Mouse (Mus musculus) kidney, postnatal 36 days (tissue): Measurements from ENCODE around the gene Casz1.

Source experiments
- DNase-seq, 2 experiments: peaks; one replicate each; pipeline ENCODE4 v3.0.0; 2021 to 2022; ENCODE audit warnings: mixed read lengths in 2 of 2

Casz1 gene

DNA sequence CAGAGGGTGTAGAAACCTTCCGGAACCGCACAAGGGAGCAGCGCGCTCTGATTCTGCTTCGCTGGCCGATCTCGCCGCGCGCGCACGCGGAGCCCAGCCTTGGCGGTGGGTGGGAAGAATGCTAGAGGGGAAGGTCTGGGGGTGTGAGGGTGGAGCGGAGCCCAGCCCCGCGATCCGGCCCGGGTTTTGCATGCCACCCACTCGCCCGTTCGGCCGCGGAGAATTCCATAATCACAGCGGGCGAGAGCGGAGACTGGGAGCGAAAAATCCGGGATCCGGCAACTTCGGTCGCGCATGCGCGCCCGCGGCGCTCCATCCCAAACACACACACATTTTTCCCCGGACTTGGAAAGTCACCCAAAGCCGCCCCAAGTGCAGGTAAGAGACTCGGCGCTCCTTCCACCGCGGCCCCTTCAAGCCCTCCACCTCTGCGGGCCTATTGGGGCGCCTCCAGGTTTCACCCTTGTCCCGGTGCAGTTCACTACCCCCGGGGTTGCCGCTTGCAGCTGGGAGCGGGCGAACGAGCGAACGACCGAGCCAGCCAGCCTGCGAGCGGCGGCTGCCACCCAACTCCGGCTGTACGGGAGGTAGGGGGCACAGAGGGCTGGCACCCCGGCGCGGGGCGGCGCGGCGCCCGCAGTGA lies at the start of gene Casz1:
Casz1 (plus strand) TSS at position 293 of the 643 bp plus-strand sequence.
- peak; percentile 90 to 94 for DNase-seq

DNA sequence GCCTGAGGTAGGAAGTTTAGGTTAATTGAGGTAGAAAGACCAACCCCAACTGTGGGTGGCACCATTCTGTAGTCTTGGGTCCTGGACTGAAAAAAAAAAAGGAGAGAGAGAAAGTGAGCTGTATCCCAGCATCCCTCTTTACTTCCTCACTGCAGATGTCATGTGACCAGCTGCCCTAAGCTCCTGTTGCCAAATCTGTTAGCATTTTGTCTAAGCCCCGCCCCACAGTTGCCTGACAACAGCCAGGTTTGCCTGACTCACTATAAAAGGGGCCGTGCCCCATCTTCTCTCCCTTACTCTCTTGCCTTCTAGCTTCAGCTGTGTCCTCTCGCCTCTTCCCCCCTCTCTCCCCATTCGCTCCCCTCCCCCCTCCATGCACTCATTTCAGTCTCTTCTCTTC lies 45.4 kb upstream of the Casz1 start:
- peak; percentile 15 to 44 for DNase-seq

DNA sequence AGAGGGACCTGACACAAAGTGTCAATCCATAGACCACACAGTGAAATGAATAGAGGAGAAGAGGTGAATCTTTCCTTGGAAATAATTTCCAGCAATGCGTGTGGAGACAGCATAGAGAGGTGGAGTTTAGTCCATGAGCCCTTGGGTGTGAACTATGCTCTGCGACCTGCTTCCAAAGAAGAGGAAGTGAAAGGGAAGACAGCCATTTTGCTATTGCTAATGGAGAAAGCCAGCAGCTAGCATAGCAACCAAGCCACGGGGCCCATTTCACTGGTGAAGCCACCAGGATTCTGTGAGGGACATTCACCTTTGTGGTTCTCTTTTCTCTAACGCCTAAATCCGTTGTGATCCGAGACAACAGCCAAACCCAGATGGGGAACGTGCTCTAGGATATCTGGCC lies 44.1 kb upstream of the Casz1 start:
- DNase-seq = no peak

DNA sequence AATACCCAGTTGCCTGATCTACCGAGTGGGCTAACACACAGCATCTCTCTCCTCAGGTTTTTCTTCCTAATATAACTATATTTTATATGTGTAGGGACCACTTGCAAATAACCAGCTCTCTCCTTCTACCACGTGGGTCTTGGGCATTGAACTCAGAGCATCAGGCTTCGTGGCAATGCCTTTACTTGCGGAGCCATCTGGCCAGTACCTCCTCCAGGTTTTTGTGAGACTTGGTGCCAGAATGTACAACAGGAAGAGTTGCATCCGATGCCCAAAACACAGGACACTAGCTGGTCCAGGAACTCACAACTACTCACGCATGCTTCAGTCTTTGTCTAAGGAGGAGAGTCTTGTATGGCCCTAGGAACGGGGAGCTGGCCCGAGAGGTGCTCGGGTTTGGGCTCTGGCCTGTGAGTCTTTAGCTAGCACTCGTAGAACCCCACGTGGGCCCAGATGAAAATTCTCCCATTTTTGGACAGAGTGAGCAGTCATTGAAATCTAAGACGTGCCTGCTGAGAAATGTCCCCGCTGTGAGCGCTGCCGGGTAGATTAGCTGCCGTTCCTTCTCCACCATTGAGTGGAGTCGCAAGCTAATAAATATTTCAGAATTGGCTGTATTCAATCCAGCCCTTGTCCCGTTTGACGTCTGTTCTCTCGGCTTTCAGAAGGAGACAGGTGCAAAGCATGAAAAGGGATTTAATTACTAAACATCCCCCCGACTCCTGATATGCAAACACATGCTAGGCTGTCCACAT lies 38.0 kb upstream of the Casz1 start:
- DNase-seq = no peak

DNA sequence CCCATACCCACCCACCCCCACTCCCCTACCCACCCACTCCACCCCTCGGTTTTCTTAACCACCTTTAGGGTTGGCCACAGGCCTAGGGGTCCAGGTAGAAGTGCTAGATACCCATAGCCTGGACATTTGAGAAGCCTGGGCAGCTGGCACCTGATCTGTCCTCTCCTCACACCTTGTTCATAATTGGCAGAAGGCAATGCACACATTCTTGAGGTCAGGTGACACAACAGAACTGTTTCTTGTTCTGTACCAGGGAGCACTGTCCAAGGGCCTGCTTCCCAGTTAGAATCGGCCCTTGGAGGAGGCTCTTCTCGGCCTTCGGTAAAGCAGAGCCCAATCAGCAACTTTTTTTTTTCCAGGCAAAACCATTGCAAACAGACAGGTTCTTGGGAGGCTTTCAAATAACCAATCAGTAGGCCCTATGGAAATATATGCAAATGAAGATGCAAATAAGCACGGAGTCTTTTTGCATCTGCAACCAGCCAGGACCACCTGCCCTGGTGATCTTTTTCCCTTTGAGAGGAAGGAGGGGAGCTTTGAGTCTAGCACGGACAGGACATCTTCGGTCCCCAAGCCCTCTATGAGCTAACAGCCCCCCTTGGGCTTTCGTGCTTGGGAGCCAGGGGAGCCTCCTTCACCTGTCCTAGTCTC lies 36.4 kb upstream of the Casz1 start:
- DNase-seq = no peak

DNA sequence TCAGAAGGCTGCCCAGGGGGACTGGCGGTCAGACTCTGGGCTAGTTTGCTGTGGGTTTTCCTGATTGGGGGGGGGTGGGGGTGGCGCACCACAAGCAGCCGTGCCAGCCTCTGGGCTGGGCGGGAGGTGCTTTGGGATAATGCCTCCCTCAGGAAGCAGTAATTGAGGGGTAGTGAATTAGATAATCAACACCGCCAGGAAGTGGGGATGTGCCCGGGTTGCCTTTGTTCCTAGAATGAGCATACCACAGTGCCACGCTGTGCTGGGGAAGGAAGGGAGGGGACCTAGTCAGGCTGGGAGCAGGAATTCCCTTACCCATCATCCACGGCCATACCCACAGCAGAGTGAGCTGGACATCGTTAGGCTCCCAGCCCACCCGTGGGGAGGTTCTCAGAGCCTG lies 35.6 kb upstream of the Casz1 start:
- no peak for DNase-seq

DNA sequence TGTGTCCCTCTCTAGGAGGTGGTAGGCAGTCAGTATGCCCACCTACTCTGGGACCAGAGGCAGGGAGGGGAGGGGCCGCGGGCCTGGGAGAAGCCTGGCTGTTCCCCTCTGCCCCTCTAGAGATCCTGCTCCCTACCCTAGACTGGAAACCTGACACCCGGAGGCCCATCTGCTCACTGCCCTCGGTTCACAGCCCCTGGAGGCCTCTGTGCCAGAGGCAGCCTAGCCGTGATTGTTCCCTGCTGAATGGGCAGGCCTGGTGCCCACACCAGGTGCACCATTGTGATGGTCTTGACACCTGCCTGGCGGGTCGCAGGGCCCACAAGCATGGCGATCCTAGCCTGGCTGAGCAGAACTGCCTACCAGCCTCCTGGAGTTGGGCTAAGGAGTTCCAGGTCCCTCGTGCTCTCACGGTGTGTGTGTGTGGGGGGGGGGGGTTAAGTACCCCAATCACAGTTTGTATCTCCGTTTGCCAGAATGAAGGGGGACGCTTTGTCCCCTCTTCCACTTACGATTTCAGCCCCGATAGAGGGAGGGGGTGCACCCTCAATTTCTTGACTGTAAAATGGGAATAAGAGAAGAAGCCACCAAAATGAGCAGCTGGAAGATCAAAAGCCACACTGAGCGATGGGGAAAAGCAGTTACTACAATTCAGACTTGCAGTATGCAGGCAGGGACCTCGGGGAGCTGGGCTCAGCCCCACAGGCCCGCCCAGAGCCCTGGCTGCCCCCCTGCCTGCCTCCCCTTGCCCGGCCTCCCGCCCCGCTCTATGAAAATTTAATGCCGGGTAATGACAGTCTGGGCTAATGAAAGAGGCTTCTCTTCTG lies 33.4 kb upstream of the Casz1 start:
- DNase-seq = no peak

DNA sequence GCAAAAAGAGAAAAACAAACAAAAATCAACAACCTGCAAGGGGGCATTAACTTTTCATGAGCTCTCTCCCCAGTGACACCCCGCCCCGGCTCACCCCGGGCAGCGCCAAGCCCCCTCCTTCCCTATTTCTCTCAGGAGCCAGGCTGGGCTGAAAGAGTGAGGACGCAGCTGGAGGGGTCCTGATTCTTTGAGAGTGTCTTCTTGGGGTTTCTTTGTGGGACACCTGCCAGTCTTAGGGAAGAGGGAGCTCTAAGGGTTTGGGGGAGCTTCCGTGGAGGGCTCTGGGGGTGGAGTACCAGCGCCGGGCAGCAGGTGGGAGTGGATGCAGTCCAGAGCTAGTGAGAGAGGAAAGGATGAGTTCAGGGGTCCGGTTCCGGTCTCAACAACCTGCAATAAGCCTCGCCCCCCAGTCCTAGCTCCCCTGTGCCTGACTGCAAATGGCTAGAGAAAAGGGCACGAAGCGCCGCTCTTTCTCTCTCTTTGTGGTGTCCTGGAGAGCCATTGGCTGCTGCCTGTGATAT lies 32.8 kb upstream of the Casz1 start:
- no peak for DNase-seq

DNA sequence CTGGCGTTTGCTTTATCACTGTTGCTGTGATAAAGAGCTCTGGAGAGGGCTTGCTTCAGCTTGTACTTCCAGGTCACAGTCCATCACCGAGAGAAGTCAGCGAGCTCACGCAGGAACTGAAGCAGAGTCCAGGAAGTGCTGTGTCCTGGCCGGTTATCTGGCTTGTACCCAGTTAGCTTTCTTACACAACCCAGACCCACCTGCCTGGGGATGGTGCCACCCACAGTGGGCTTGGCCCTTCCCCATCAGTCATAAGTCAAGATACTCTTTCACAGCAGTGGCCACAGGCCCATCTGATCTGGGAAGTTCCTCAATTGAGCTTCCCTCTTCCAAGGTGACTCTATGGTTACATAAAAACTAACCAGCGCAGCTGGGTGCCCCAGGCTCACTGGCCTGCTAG lies 31.6 kb upstream of the Casz1 start:
- DNase-seq = no peak

DNA sequence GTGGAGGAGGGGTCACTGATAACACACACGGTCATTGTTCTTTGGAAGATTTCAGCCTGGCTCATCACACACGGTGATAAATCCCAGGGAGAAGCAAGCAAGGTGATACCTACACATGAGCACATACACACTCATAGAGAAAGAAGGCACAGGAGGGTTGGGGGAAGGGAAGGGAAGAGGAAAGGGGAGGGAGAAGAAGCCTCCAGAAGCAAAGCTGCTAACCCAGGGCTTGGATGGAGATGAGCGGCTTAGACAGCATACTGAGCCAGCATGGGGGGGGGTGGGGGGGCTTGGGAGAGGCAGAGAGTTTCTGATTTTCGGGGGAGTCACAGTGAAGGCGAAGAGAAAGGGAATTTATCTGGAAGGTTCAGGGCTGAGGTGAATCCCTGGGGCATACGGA lies 30.2 kb upstream of the Casz1 start:
- DNase-seq = no peak

DNA sequence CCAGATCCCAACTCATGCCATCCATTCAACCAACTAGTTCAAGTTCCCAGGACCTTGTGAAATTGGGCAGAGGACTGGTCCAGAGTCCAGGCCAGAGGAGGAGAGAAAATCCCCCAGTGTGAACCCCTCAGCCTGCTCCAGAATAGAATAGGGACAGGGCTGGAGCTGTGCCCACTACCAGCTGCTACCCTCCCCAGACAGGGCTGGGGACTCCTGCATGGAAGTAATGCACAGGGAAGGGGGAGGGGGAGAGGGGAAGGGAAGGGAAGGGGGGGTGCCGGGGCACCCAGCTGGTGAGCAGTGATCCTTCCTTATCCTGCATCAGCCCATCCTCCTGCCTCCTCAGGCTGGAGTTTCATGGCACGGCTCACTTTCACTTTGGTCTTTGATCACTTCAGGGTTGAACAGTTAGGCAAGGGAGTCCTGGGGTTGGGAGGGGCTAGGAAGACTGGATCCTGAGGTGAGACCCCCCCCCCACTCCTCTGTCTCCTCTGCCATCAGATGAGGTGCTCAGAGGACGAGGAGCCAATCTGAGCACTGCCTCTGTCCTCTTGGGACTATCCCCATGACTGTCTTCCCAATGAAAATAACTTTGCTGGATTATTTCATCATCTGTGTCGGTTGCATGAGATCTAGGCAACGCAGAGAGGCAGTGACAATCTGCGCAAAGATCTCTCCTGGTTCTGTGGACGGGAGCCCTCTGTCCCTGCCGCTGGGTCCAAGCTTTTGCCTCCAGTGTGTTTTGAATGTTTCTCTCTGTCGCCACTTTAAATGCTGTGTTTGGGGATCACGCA lies 28.6 kb upstream of the Casz1 start:
- DNase-seq = no peak

DNA sequence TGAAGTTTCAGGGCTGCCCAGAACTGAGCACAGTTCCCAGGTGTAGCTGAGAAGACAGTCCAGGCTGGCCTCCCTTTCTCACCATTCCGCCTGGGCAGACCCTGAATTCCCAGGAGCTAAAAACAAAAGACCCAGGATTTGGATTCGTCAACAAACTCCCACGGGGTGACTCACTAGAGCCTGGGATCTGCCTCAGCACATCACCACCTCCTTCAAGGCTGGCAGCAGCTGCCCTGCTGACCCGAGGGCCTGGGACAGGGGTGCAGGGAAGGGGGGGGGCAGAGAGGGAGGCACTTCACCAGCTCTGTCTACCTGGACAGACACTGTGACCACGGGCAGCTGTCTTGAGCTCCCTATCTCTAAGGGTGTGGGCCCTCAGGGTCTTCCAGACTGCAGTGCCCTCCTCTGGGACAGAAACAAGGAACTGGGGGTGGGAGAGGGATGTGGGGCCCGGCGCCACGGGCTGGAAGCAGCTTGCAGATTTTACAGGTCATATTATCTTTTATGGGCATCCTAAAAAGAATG lies 24.1 kb upstream of the Casz1 start:
- no peak for DNase-seq

DNA sequence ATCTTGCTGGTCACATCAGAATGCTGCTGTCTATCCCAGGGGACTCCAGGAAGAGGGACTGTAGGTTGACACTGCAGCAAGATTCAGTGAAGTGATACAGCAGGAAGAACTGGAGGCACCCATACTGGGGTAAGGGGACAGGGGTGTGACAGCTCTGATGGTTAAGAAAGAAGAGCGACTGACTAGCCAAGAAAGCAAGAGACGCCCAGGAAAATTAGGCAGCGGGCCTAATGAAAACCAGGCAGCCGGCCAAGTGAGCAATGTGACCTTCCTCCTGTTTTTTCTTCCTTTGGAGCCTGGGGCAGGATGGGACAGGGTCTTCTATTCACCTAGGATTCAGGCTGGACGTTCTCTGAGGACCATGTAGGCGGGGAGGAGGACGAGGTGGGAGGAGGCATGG lies 22.7 kb upstream of the Casz1 start:
- peak; percentile 49 to 78 for DNase-seq

DNA sequence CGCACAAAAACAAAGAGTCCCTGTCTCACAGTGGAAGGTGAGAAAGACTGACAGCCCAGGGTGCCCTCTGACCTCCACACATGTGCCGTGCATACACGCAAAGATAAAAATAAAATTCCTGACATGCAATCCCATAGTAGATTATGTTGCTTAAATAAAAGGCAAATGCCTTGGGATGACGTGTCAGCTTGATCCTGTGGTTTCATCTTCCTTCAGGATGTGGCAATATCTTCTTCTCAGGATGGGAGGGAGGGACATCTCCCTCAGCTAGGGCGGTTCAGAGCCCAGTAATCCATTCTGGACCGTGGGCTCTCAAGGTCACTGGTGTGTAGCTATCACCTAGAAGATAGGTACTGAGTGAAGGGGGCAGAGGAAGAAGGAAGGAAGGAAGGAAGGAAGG lies 21.3 kb upstream of the Casz1 start:
- no peak for DNase-seq

DNA sequence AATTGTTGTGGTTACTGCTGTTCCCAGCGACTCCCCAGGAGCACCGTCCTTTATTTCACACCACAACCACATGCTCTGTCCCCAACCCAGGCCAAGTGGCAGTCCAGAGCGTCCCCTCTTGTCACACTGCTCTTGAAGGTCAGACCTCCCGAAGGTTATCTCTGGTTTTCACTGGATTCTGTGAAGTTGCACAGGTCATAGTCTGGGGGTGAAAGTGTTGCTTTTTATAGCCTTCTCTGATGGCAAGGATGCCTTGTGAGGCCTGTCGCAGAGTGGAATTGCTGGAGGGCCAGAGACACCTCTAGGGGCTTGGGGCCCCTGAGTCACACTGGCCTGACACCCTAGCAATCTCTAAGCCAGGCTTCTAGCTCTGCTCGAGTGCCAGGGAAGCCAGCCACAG lies 20.5 kb upstream of the Casz1 start:
- DNase-seq = no peak

DNA sequence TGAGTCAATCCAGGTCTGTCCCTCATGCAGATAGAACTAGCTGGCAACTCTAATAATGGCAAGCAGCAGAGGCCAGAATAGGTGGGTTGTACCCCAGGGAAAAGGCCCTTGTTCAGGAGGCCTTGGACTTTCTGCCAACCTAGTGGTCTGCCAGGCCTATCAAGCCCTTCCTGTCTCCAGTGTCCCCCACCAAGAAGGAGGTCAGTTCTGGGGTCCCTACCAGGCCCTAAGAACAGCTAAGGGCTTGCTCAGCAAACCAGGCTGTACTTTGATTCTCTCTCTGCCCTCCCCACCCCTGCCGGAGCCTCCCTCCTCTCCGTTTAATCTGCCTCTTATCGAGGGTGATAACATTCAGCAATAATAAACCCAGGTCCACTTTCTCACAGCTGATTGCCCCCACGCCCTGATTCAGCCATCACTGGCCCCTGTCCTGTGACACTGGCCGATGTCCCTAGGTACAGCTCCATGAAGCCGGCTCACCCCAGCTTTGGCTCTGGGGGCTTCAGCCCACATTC lies 19.1 kb upstream of the Casz1 start:
- no peak for DNase-seq

DNA sequence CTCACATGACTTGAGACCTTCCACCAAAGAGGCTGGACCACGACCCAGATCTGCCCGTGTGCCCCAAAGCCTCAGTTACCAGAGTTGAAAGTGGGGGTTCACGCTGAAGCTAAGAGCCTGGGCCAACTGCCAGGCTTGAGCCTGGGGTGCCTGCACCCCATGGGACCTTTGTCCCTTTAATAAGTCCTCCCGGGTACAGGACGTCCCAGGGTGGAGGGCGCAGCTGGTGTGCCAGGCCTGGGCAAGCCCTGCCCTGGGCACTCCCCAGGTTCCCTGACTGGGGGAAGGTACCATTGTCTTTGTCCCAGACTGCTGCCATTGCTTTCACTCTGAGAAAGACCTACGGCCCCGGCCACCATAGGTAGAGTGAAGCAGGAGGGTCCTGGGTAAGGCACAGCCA lies 18.2 kb upstream of the Casz1 start:
- no peak for DNase-seq

DNA sequence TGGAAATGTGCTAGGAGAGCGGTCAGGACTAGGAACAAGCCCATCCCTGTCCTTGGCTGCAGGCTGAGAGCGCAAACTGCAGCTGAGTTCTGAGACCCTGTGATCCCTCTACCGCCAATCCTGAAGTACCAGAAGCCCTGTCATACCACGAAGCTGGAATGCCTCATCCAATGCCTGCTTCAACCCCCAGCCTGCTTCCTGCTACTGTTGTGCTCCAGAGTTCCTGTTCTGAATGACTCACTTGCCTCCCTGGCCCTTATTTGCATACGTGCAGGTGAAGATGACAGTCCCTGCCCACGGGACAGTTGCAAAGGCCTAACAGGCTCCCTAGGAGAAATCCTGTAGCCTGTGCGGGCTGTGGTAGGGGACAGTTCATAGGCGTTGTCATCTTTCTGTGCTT lies 13.3 kb upstream of the Casz1 start:
- no peak for DNase-seq

DNA sequence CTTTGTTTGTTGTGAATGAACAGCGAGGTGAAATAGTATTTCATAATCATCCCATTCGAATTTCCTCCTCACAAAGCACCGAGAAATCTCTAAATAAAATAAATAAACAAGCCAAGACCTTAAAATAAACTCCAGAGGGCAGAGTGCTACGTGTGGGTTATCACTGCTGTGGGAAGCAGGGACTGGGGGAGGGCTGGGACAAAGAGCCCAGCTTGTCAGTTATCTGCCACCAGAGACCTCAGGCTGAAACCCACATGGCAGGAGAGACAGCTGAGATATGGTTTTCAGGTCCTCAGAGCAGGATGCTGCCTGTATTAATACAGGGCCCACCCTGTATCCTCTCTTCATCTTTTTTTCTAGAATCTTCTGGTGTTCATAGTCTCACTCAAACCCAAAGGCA lies 9.2 kb upstream of the Casz1 start:
- DNase-seq = no peak

DNA sequence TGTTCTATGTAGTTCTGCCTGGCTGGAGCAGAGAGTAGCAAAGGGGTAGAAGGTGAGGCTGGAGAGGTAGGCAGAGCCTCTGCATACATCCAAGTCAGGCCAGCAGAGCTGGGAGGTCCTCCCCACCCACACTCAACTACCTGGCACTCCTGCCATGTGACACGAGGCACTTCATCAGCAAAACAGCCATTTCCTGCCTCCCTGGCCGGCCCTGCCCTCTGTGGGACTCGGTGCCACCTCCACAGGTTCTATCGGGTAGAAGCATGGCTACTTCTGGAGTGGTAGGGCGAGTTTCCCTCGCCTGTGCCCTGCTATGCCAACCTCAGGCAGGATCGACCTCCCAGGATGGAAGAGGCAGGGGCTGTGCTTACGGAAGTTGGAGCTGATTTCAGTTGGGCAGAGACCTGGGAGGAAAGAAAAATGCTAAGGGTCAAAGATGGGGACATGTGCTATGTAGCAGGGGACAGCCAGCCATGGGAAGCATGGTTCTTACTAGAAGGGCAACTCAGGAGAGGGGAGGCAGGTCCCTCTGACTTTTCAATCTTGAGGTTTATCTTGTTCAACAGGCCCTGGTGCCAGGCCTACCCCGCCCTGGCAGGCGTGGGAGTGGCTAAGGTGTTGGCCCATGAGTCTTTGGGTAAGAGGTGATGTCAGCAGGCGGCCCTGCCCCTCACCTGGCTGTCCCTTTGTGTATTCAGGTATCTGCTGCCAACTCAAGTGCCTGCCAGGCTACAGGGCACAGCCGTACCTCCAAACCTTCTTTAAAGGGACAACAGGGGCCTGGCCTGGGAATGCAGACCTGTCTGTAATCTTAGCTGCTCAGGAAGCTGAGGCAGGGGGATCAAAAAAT lies 6.5 kb upstream of the Casz1 start:
- DNase-seq = peak; percentile 29 to 35

DNA sequence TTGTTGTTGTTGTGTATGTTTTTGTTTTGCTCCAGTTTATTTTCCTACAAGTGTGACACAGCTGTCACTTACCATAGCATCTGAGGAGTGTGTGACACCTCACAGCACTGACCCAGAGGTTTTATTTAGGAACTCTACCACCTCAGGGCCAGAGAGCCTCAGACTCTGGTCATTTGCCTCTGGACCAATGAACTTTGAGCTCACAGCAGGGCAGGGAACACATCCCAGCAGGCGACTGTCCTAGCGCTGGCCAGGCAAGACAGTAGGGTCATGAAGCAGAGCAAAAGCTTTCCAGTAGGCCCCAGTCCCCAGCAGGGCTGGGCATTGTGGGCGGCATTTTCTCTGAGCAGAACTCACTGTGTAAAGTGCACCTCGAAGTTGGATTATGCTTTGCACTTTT lies 1.2 kb upstream of the Casz1 start:
- peak; percentile 32 to 42 for DNase-seq
